Mouse (Mus musculus): ENCODE results near the gene Tas2r117.

GRCm38 (mm10) chr6:132761831-132762230, 40.8 kb upstream of the Tas2r117 start, which contains the start of gene Tas2r102:
- no peak for TF ChIP-seq CTCF (IDR thresholded peaks at IDR 0.05)
- no peak for TF ChIP-seq EP300 (IDR thresholded peaks at IDR 0.05)
